Mouse (Mus musculus): ENCODE data around the gene Fam71a.

- TF ChIP-seq CTCF (IDR thresholded peaks at IDR 0.05; ENCODE audit: control insufficient read depth, insufficient read depth, insufficient read length) (no peak), MYOD1 (IDR thresholded peaks at IDR 0.05; ENCODE audit: control insufficient read depth, insufficient read length, low read depth) (no peak), MAX (IDR thresholded peaks at IDR 0.05) (no peak)
Observed at GRCm38 (mm10) chr1:191154314-191154713, 10.3 kb downstream of the Fam71a start.
